Mouse (Mus musculus) myocyte (in vitro differentiated cells): ENCODE measurements around the gene Lipk.

Experiments
- CEBPB ChIP-seq: IDR thresholded peaks from 2 replicates; pipeline ENCODE4 v1.6.1; 2011; ENCODE audit warnings: mild to moderate bottlenecking, moderate library complexity; ENCODE audit not compliant: poor library complexity, insufficient read depth, severe bottlenecking
- POLR2A ChIP-seq: IDR thresholded peaks from one replicate; pipeline ENCODE4 v1.6.1; 2011; ENCODE audit warnings: low read depth, mild to moderate bottlenecking, control low read depth, moderate library complexity; ENCODE audit not compliant: insufficient read length
- SRF ChIP-seq: IDR thresholded peaks from one replicate; pipeline ENCODE4 v1.6.1; 2011; ENCODE audit warnings: low read depth; ENCODE audit not compliant: control insufficient read depth, insufficient read length

DNA sequence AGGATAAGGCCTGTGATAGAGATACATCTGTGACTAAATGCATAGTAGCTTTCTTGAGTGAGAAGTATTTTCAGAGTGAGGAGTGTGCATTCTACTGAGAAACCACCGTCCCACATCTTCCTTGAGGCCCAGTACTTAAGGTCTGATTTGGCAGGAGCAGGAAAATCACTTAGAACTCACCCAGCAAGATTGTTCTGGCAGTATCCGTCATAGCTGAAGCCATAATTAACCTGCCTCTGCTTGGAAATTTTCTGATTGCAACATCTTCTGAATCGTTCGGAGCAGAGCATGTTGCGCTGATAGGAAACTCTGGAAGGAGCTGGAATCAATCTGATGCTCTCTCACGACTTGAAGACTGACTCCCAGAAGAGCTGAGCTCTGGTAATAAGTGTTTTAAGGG lies at the start of gene Lipk:
- TF ChIP-seq POLR2A (no peak), SRF (no peak), CEBPB (no peak)
